Comparison of ENCODE assay signal across 16 mouse cellular contexts in the genomic region with DNA sequence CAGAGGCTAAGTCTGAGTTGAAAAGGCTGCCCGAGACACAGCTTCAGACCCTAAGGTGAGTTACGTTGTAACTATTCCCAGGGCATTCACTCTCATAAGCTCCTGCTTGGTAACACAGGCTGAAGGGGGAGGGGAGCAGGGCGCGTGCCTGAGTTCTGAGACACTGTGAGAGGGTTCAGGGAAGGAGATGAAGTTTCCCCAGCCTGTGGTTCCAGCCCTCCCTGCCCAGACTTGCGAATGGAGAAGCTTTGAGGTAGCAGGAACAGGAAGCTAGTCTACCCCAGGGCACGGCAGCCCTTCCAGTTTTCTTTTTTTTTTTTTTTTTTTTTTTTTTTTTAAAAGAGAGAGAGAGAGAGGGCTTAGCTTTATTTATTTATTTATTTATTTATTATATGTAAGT. TPM values are rescaled to one million over a fixed set of nuclear protein-coding genes. Genes with fewer than 3 reads are reported as not detected.
A peak's percentile ranks its signal among the peaks of the same experiment; 100 is the strongest.
DNase-seq lines count a peak whose midpoint lies in the region; ATAC-seq and TF ChIP-seq lines count a peak whose summit lies in the region.
"Had no signal": no experiment of that assay in that cellular context is flagged by ENCODE, and none has a peak within 500 bp of the region (broad histone marks: within the 10 kb centered on the region; RNA-seq: fewer than 3 reads in every experiment).

No protein-coding gene starts in this region.

- TF ChIP-seq EP300 in stomach, postnatal 0 days (optimal IDR thresholded peaks at IDR 0.05) = no peak

- H3K9ac ChIP-seq in stomach, postnatal 0 days (ENCODE audit: low read length) = no peak overlapping the region
- H3K9ac ChIP-seq: embryonic facial prominence, embryonic 12.5 days; forebrain, postnatal 0 days; hindbrain, embryonic 13.5 days; lung, embryonic 15.5 days; midbrain, embryonic 12.5 days had no signal

- H3K27me3 ChIP-seq in stomach, postnatal 0 days (ENCODE audit: control insufficient read depth, insufficient read depth, low read length) = no peaks in the 10 kb centered on the region
- H3K27me3 ChIP-seq: embryonic facial prominence, embryonic 12.5 days; hindbrain, embryonic 13.5 days; lung, embryonic 15.5 days; midbrain, embryonic 12.5 days had no signal

- no peak overlapping the region for H3K4me3 ChIP-seq in stomach, postnatal 0 days (ENCODE audit: low read depth, low read length)
- H3K4me3 ChIP-seq: embryonic facial prominence, embryonic 12.5 days; hindbrain, embryonic 13.5 days; limb, embryonic 10.5 days; lung, embryonic 15.5 days; midbrain, embryonic 12.5 days had no signal

- TF ChIP-seq CTCF in stomach, postnatal 0 days (IDR thresholded peaks at IDR 0.05; ENCODE audit: low read depth) = no peak

- no peaks in the 10 kb centered on the region for H3K4me1 ChIP-seq in stomach, postnatal 0 days (replicated peaks; ENCODE audit: control insufficient read depth, insufficient read depth)
- H3K4me1 ChIP-seq: hindbrain, embryonic 13.5 days; lung, embryonic 15.5 days; midbrain, embryonic 12.5 days had no signal

- H3K36me3 ChIP-seq in stomach, postnatal 0 days (ENCODE audit: control insufficient read depth, insufficient read depth, low read length) = no peaks in the 10 kb centered on the region
- H3K36me3 ChIP-seq: embryonic facial prominence, embryonic 12.5 days; hindbrain, embryonic 13.5 days; limb, embryonic 10.5 days; lung, embryonic 15.5 days; midbrain, embryonic 12.5 days had no signal

- ATAC-seq in stomach, postnatal 0 days (ENCODE audit: low FRiP score, low TSS enrichment) = no peak
- no peak for ATAC-seq in CD4-positive, CD25-positive, alpha-beta regulatory T cell, adult 4 months
- ATAC-seq: forebrain, postnatal 0 days had no signal

- no peak overlapping the region for H3K4me2 ChIP-seq in stomach, postnatal 0 days (replicated peaks; ENCODE audit: low read depth)
- H3K4me2 ChIP-seq: embryonic facial prominence, embryonic 12.5 days; hindbrain, embryonic 13.5 days; liver, embryonic 11.5 days; lung, embryonic 15.5 days; midbrain, embryonic 12.5 days had no signal

- H3K9me3 ChIP-seq in stomach, postnatal 0 days (ENCODE audit: control insufficient read depth, low read length) = no peaks in the 10 kb centered on the region
- H3K9me3 ChIP-seq: embryonic facial prominence, embryonic 12.5 days; hindbrain, embryonic 13.5 days; limb, embryonic 10.5 days; lung, embryonic 15.5 days; midbrain, embryonic 12.5 days had no signal

- WGBS in stomach, postnatal 0 days = 47% methylated on average over 6 of the region's 6 CpGs

- no peak overlapping the region for H3K27ac ChIP-seq in stomach, postnatal 0 days (replicated peaks)
- H3K27ac ChIP-seq: embryonic facial prominence, embryonic 12.5 days; hindbrain, embryonic 13.5 days; limb, embryonic 10.5 days; lung, embryonic 15.5 days; midbrain, embryonic 12.5 days had no signal

- DNase-seq in right cerebral cortex, postnatal 14 days = peak; percentile 7
- no peak for DNase-seq in right cerebral cortex, postnatal 25 days
- DNase-seq in NIH3T3 (ENCODE audit: low read depth) = peak; percentile 68
- DNase-seq in lung, postnatal 14 days = peak; percentile 30
- peak; percentile 32 for DNase-seq in stomach, postnatal 0 days (ENCODE audit: low spot score)
- no peak for DNase-seq in adrenal gland, adult (ENCODE audit: inconsistent age in 2 of 2, low spot score in 1 of 2)
- DNase-seq: forebrain, postnatal 0 days; layer of hippocampus, postnatal 36 days; thymus, postnatal 14 days had no signal

RNA-seq across cellular contexts. Expression of gene Klhdc4, which starts 31.9 kb away (rescaled TPM):
- polyA plus RNA-seq in stomach, postnatal 0 days (2015; fragmentation: Nextera tagmentation; extraction: Ambion mirVana) = 13.7 and 14.7 TPM in 2 replicates
- polyA plus RNA-seq in CD4-positive, CD25-positive, alpha-beta regulatory T cell, adult 4 months (2017; shearing (Covaris generic)) = 10 to 100 TPM; 28.0 to 40.9 TPM

RNA-seq across cellular contexts. Expression of gene Slc7a5, which starts 46.2 kb away (rescaled TPM):
- polyA plus RNA-seq in stomach, postnatal 0 days (2015; fragmentation: Nextera tagmentation; extraction: Ambion mirVana) = 8.9 and 9.3 TPM in 2 replicates
- polyA plus RNA-seq in CD4-positive, CD25-positive, alpha-beta regulatory T cell, adult 4 months (2017; shearing (Covaris generic)) = 1 to 10 TPM; 1.8 to 3.3 TPM

Comparison
In these comparisons a context has a peak if more than half of its experiments do, and no peak if none do; other contexts are left out.
1. DNase-seq: peak in right cerebral cortex, postnatal 14 days (single experiment), NIH3T3 (single experiment), lung, postnatal 14 days (single experiment) and stomach, postnatal 0 days (single experiment); none in right cerebral cortex, postnatal 25 days (single experiment) and adrenal gland, adult (0 of 2).